Mouse (Mus musculus): ENCODE data around the gene F2rl2. TPM values are rescaled to one million over a fixed set of nuclear protein-coding genes. Genes with fewer than 3 reads are reported as not detected.

Gene F2rl2
- polyA plus RNA-seq (2015; fragmentation: Nextera tagmentation; extraction: Ambion mirVana), result 0.54 and 0.64 TPM in 2 replicates

GRCm38 (mm10) chr13:95696654-95697163 is at the start of gene F2rl2:
TSS of gene F2rl2 (plus strand) at chr13:95696853.
- ATAC-seq (ENCODE audit: low read depth), result peak; percentile 65
- Histone ChIP-seq H3K27me3 (ENCODE audit: control insufficient read depth, insufficient read depth, low read depth, low read length) (no peaks in the 10 kb centered on the region), H3K4me3 (ENCODE audit: low read length) (no peak within 1 kb of the TSS), H3K4me2 (ENCODE audit: low read depth, low read length) (no peak within 1 kb of the TSS), H3K36me3 (ENCODE audit: control insufficient read depth, insufficient read depth, low read length) (no peaks in the 10 kb centered on the region), H3K4me1 (replicated peaks; ENCODE audit: control insufficient read depth, insufficient read depth, low read length) (no peaks in the 10 kb centered on the region; the same call in none of the 2 replicates), H3K9ac (ENCODE audit: low read length) (no peak within 1 kb of the TSS), H3K27ac (ENCODE audit: low read length) (no peak within 1 kb of the TSS; the same call in 1 of the 2 replicates), H3K9me3 (ENCODE audit: control insufficient read depth, low read length) (no peaks in the 10 kb centered on the region)
- 32% methylated on average over 4 of the region's 4 CpGs for WGBS

GRCm38 (mm10) chr13:95647248-95647647 is 49.4 kb upstream of the F2rl2 start:
- Histone ChIP-seq H3K4me2 (ENCODE audit: low read depth, low read length) (no peak overlapping the region), H3K9ac (ENCODE audit: low read length) (no peak overlapping the region), H3K36me3 (ENCODE audit: control insufficient read depth, insufficient read depth, low read length) (no peaks in the 10 kb centered on the region), H3K27ac (ENCODE audit: low read length) (no peak overlapping the region), H3K27me3 (ENCODE audit: control insufficient read depth, insufficient read depth, low read depth, low read length) (no peaks in the 10 kb centered on the region), H3K4me3 (ENCODE audit: low read length) (no peak overlapping the region), H3K4me1 (replicated peaks; ENCODE audit: control insufficient read depth, insufficient read depth, low read length) (no peaks in the 10 kb centered on the region), H3K9me3 (ENCODE audit: control insufficient read depth, low read length) (no peaks in the 10 kb centered on the region)
- 70% methylated on average over 4 of the region's 4 CpGs for WGBS
- no peak for ATAC-seq (ENCODE audit: low read depth)

GRCm38 (mm10) chr13:95649941-95650340 is 46.7 kb upstream of the F2rl2 start:
- 94% methylated on average over 3 of the region's 3 CpGs for WGBS
- Histone ChIP-seq H3K27ac (ENCODE audit: low read length) (no peak overlapping the region), H3K36me3 (ENCODE audit: control insufficient read depth, insufficient read depth, low read length) (no peaks in the 10 kb centered on the region), H3K27me3 (ENCODE audit: control insufficient read depth, insufficient read depth, low read depth, low read length) (no peaks in the 10 kb centered on the region), H3K4me3 (ENCODE audit: low read length) (no peak overlapping the region), H3K9ac (ENCODE audit: low read length) (no peak overlapping the region), H3K4me2 (ENCODE audit: low read depth, low read length) (no peak overlapping the region), H3K4me1 (replicated peaks; ENCODE audit: control insufficient read depth, insufficient read depth, low read length) (no peaks in the 10 kb centered on the region), H3K9me3 (ENCODE audit: control insufficient read depth, low read length) (no peaks in the 10 kb centered on the region)
- ATAC-seq (ENCODE audit: low read depth), result no peak

GRCm38 (mm10) chr13:95651870-95652668 is 44.6 kb upstream of the F2rl2 start:
- Histone ChIP-seq H3K9ac (ENCODE audit: low read length) (no peak overlapping the region), H3K27me3 (ENCODE audit: control insufficient read depth, insufficient read depth, low read depth, low read length) (no peaks in the 10 kb centered on the region), H3K4me1 (replicated peaks; ENCODE audit: control insufficient read depth, insufficient read depth, low read length) (peaks cover 6% of the 10 kb centered on the region), H3K36me3 (ENCODE audit: control insufficient read depth, insufficient read depth, low read length) (no peaks in the 10 kb centered on the region), H3K9me3 (ENCODE audit: control insufficient read depth, low read length) (no peaks in the 10 kb centered on the region), H3K27ac (ENCODE audit: low read length) (no peak overlapping the region), H3K4me3 (ENCODE audit: low read length) (no peak overlapping the region), H3K4me2 (ENCODE audit: low read depth, low read length) (no peak overlapping the region)
- WGBS, result 73% methylated on average over 7 of the region's 7 CpGs
- ATAC-seq (ENCODE audit: low read depth), result no peak

GRCm38 (mm10) chr13:95653696-95654095 is 43.0 kb upstream of the F2rl2 start:
- Histone ChIP-seq H3K27me3 (ENCODE audit: control insufficient read depth, insufficient read depth, low read depth, low read length) (no peaks in the 10 kb centered on the region), H3K4me2 (ENCODE audit: low read depth, low read length) (no peak overlapping the region), H3K9ac (ENCODE audit: low read length) (no peak overlapping the region), H3K4me3 (ENCODE audit: low read length) (no peak overlapping the region), H3K9me3 (ENCODE audit: control insufficient read depth, low read length) (no peaks in the 10 kb centered on the region), H3K27ac (ENCODE audit: low read length) (no peak overlapping the region), H3K36me3 (ENCODE audit: control insufficient read depth, insufficient read depth, low read length) (no peaks in the 10 kb centered on the region), H3K4me1 (replicated peaks; ENCODE audit: control insufficient read depth, insufficient read depth, low read length) (peaks cover 6% of the 10 kb centered on the region)
- 65% methylated on average over 4 of the region's 4 CpGs for WGBS
- ATAC-seq (ENCODE audit: low read depth), result no peak

- H3K4me3 ChIP-seq (ENCODE audit: low read length), result no peak overlapping the region
- H3K9me3 ChIP-seq (ENCODE audit: control insufficient read depth, low read length), result no peaks in the 10 kb centered on the region
- H3K4me2 ChIP-seq (ENCODE audit: low read depth, low read length), result no peak overlapping the region
- H3K4me1 ChIP-seq (replicated peaks; ENCODE audit: control insufficient read depth, insufficient read depth, low read length), result peaks cover 6% of the 10 kb centered on the region
- no peaks in the 10 kb centered on the region for H3K36me3 ChIP-seq (ENCODE audit: control insufficient read depth, insufficient read depth, low read length)
- no peak overlapping the region for H3K27ac ChIP-seq (ENCODE audit: low read length)
- ATAC-seq (ENCODE audit: low read depth), result peak; percentile 90
- peak overlapping the region; percentile 19; the same call in 1 of the 2 replicates for H3K9ac ChIP-seq (ENCODE audit: low read length)
- no peaks in the 10 kb centered on the region for H3K27me3 ChIP-seq (ENCODE audit: control insufficient read depth, insufficient read depth, low read depth, low read length)
- WGBS, result 31% methylated on average over 9 of the region's 9 CpGs
These were observed 41.4 kb upstream of the F2rl2 start for GRCm38 (mm10) chr13:95655284-95655683.

- 52% methylated on average over 9 of the region's 9 CpGs for WGBS
- H3K36me3 ChIP-seq (ENCODE audit: control insufficient read depth, insufficient read depth, low read length), result no peaks in the 10 kb centered on the region
- ATAC-seq (ENCODE audit: low read depth), result 0 out of 2 replicates have a peak, but pooled peaks have one; percentile 37
- peaks cover 6% of the 10 kb centered on the region for H3K4me1 ChIP-seq (replicated peaks; ENCODE audit: control insufficient read depth, insufficient read depth, low read length)
- no peaks in the 10 kb centered on the region for H3K27me3 ChIP-seq (ENCODE audit: control insufficient read depth, insufficient read depth, low read depth, low read length)
- H3K27ac ChIP-seq (ENCODE audit: low read length), result no peak overlapping the region
- H3K4me3 ChIP-seq (ENCODE audit: low read length), result no peak overlapping the region
- no peaks in the 10 kb centered on the region for H3K9me3 ChIP-seq (ENCODE audit: control insufficient read depth, low read length)
- no peak overlapping the region for H3K4me2 ChIP-seq (ENCODE audit: low read depth, low read length)
- no peak overlapping the region for H3K9ac ChIP-seq (ENCODE audit: low read length)
These were observed 39.5 kb upstream of the F2rl2 start for GRCm38 (mm10) chr13:95657171-95657570.

GRCm38 (mm10) chr13:95659432-95659831 is 37.2 kb upstream of the F2rl2 start:
- 64% methylated on average over 7 of the region's 7 CpGs for WGBS
- H3K36me3 ChIP-seq (ENCODE audit: control insufficient read depth, insufficient read depth, low read length), result 0 out of 2 replicates have a peak, but pooled peaks cover 2% of the 10 kb centered on the region
- H3K9me3 ChIP-seq (ENCODE audit: control insufficient read depth, low read length), result no peaks in the 10 kb centered on the region; the same call in 1 of the 2 replicates
- no peak for ATAC-seq (ENCODE audit: low read depth)
- H3K4me2 ChIP-seq (ENCODE audit: low read depth, low read length), result no peak overlapping the region; the same call in 1 of the 2 replicates
- H3K9ac ChIP-seq (ENCODE audit: low read length), result no peak overlapping the region
- no peak overlapping the region for H3K4me3 ChIP-seq (ENCODE audit: low read length)
- no peak overlapping the region for H3K27ac ChIP-seq (ENCODE audit: low read length)
- H3K27me3 ChIP-seq (ENCODE audit: control insufficient read depth, insufficient read depth, low read depth, low read length), result no peaks in the 10 kb centered on the region
- H3K4me1 ChIP-seq (replicated peaks; ENCODE audit: control insufficient read depth, insufficient read depth, low read length), result peaks cover 6% of the 10 kb centered on the region

- WGBS, result 96% methylated on average over 4 of the region's 4 CpGs
- Histone ChIP-seq H3K9ac (ENCODE audit: low read length) (no peak overlapping the region), H3K9me3 (ENCODE audit: control insufficient read depth, low read length) (no peaks in the 10 kb centered on the region; the same call in 1 of the 2 replicates), H3K27me3 (ENCODE audit: control insufficient read depth, insufficient read depth, low read depth, low read length) (no peaks in the 10 kb centered on the region), H3K36me3 (ENCODE audit: control insufficient read depth, insufficient read depth, low read length) (0 out of 2 replicates have a peak, but pooled peaks cover 2% of the 10 kb centered on the region), H3K4me2 (ENCODE audit: low read depth, low read length) (no peak overlapping the region), H3K4me3 (ENCODE audit: low read length) (no peak overlapping the region), H3K4me1 (replicated peaks; ENCODE audit: control insufficient read depth, insufficient read depth, low read length) (no peaks in the 10 kb centered on the region), H3K27ac (ENCODE audit: low read length) (no peak overlapping the region)
- no peak for ATAC-seq (ENCODE audit: low read depth)
These were observed 32.8 kb upstream of the F2rl2 start for GRCm38 (mm10) chr13:95663834-95664233.

Data from lung, embryonic 16.5 days (tissue).